Mouse (Mus musculus): ENCODE results near the gene Klhl5. TPM values are rescaled to one million over a fixed set of nuclear protein-coding genes. Genes with fewer than 3 reads are reported as not detected.

Gene Klhl5
- polyA plus RNA-seq, 1 experiment: 12.0 TPM

- Histone ChIP-seq H3K36me3 (ENCODE audit: control insufficient read depth, insufficient read depth, low read length, poor library complexity, severe bottlenecking) (no peaks in the 10 kb centered on the region), H3K4me1 (ENCODE audit: control insufficient read depth, insufficient read depth, low read length) (no peaks in the 10 kb centered on the region), H3K27me3 (ENCODE audit: control insufficient read depth, insufficient read depth, low read length, poor library complexity, severe bottlenecking) (no peaks in the 10 kb centered on the region), H3K27ac (ENCODE audit: insufficient read depth, low read length) (no peak overlapping the region), H3K9me3 (replicated peaks; ENCODE audit: control insufficient read depth, insufficient read depth, low read length, poor library complexity, severe bottlenecking) (no peaks in the 10 kb centered on the region), H3K9ac (ENCODE audit: low read depth, poor library complexity, severe bottlenecking) (no peak overlapping the region), H3K4me3 (ENCODE audit: low read depth, low read length) (no peak overlapping the region)
- TF ChIP-seq EP300 (IDR thresholded peaks at IDR 0.05; ENCODE audit: insufficient read depth, low read depth, low read length): no peak
- TF ChIP-seq POLR2A (IDR thresholded peaks at IDR 0.05; ENCODE audit: insufficient read depth, low read length): no peak
- no peak for TF ChIP-seq CTCF (IDR thresholded peaks at IDR 0.05; ENCODE audit: low read depth, low read length)
Measured at GRCm38 (mm10) chr5:65163489-65164092, 56.3 kb downstream of the Klhl5 start.

GRCm38 (mm10) chr5:65170206-65170605, 62.9 kb downstream of the Klhl5 start:
- no peak for TF ChIP-seq POLR2A (IDR thresholded peaks at IDR 0.05; ENCODE audit: insufficient read depth, low read length)
- no peak for TF ChIP-seq CTCF (IDR thresholded peaks at IDR 0.05; ENCODE audit: low read depth, low read length)
- TF ChIP-seq EP300 (IDR thresholded peaks at IDR 0.05; ENCODE audit: insufficient read depth, low read depth, low read length): no peak
- Histone ChIP-seq H3K9ac (ENCODE audit: low read depth, poor library complexity, severe bottlenecking) (no peak overlapping the region), H3K36me3 (ENCODE audit: control insufficient read depth, insufficient read depth, low read length, poor library complexity, severe bottlenecking) (no peaks in the 10 kb centered on the region), H3K27ac (ENCODE audit: insufficient read depth, low read length) (no peak overlapping the region), H3K4me3 (ENCODE audit: low read depth, low read length) (no peak overlapping the region), H3K27me3 (ENCODE audit: control insufficient read depth, insufficient read depth, low read length, poor library complexity, severe bottlenecking) (no peaks in the 10 kb centered on the region), H3K4me1 (ENCODE audit: control insufficient read depth, insufficient read depth, low read length) (no peaks in the 10 kb centered on the region), H3K9me3 (replicated peaks; ENCODE audit: control insufficient read depth, insufficient read depth, low read length, poor library complexity, severe bottlenecking) (no peaks in the 10 kb centered on the region)

- no peaks in the 10 kb centered on the region for H3K27me3 ChIP-seq (ENCODE audit: control insufficient read depth, insufficient read depth, low read length, poor library complexity, severe bottlenecking)
- no peaks in the 10 kb centered on the region for H3K4me1 ChIP-seq (ENCODE audit: control insufficient read depth, insufficient read depth, low read length)
- H3K4me3 ChIP-seq (ENCODE audit: low read depth, low read length): peak overlapping the region; percentile 39
- H3K9me3 ChIP-seq (replicated peaks; ENCODE audit: control insufficient read depth, insufficient read depth, low read length, poor library complexity, severe bottlenecking): no peaks in the 10 kb centered on the region
- H3K9ac ChIP-seq (ENCODE audit: low read depth, poor library complexity, severe bottlenecking): peak overlapping the region; percentile 18; the same call in 1 of the 2 replicates
- TF ChIP-seq POLR2A (IDR thresholded peaks at IDR 0.05; ENCODE audit: insufficient read depth, low read length) (no peak), CTCF (IDR thresholded peaks at IDR 0.05; ENCODE audit: low read depth, low read length) (no peak), EP300 (IDR thresholded peaks at IDR 0.05; ENCODE audit: insufficient read depth, low read depth, low read length) (no peak)
- no peak overlapping the region for H3K27ac ChIP-seq (ENCODE audit: insufficient read depth, low read length)
- H3K36me3 ChIP-seq (ENCODE audit: control insufficient read depth, insufficient read depth, low read length, poor library complexity, severe bottlenecking): no peaks in the 10 kb centered on the region
Measured at GRCm38 (mm10) chr5:65175035-65175917, 67.9 kb downstream of the Klhl5 start.

- no peak for TF ChIP-seq EP300 (IDR thresholded peaks at IDR 0.05; ENCODE audit: insufficient read depth, low read depth, low read length)
- TF ChIP-seq POLR2A (IDR thresholded peaks at IDR 0.05; ENCODE audit: insufficient read depth, low read length): no peak
- TF ChIP-seq CTCF (IDR thresholded peaks at IDR 0.05; ENCODE audit: low read depth, low read length): no peak
- no peaks in the 10 kb centered on the region for H3K9me3 ChIP-seq (replicated peaks; ENCODE audit: control insufficient read depth, insufficient read depth, low read length, poor library complexity, severe bottlenecking)
- no peaks in the 10 kb centered on the region for H3K4me1 ChIP-seq (ENCODE audit: control insufficient read depth, insufficient read depth, low read length)
- no peaks in the 10 kb centered on the region for H3K36me3 ChIP-seq (ENCODE audit: control insufficient read depth, insufficient read depth, low read length, poor library complexity, severe bottlenecking)
- H3K4me3 ChIP-seq (ENCODE audit: low read depth, low read length): peak overlapping the region; percentile 39
- no peaks in the 10 kb centered on the region for H3K27me3 ChIP-seq (ENCODE audit: control insufficient read depth, insufficient read depth, low read length, poor library complexity, severe bottlenecking)
- H3K27ac ChIP-seq (ENCODE audit: insufficient read depth, low read length): no peak overlapping the region
- 0 out of 2 replicates have a peak overlapping the region, but pooled peaks have one; percentile 18 for H3K9ac ChIP-seq (ENCODE audit: low read depth, poor library complexity, severe bottlenecking)
Measured at GRCm38 (mm10) chr5:65175918-65176484, 68.7 kb downstream of the Klhl5 start.

GRCm38 (mm10) chr5:65177026-65177514, 69.7 kb downstream of the Klhl5 start:
- H3K9me3 ChIP-seq (replicated peaks; ENCODE audit: control insufficient read depth, insufficient read depth, low read length, poor library complexity, severe bottlenecking): no peaks in the 10 kb centered on the region
- H3K4me1 ChIP-seq (ENCODE audit: control insufficient read depth, insufficient read depth, low read length): no peaks in the 10 kb centered on the region
- no peak overlapping the region for H3K9ac ChIP-seq (ENCODE audit: low read depth, poor library complexity, severe bottlenecking)
- H3K4me3 ChIP-seq (ENCODE audit: low read depth, low read length): no peak overlapping the region
- TF ChIP-seq POLR2A (IDR thresholded peaks at IDR 0.05; ENCODE audit: insufficient read depth, low read length): no peak
- no peak for TF ChIP-seq CTCF (IDR thresholded peaks at IDR 0.05; ENCODE audit: low read depth, low read length)
- TF ChIP-seq EP300 (IDR thresholded peaks at IDR 0.05; ENCODE audit: insufficient read depth, low read depth, low read length): no peak
- H3K27me3 ChIP-seq (ENCODE audit: control insufficient read depth, insufficient read depth, low read length, poor library complexity, severe bottlenecking): no peaks in the 10 kb centered on the region
- H3K36me3 ChIP-seq (ENCODE audit: control insufficient read depth, insufficient read depth, low read length, poor library complexity, severe bottlenecking): no peaks in the 10 kb centered on the region
- H3K27ac ChIP-seq (ENCODE audit: insufficient read depth, low read length): no peak overlapping the region

Measured in ES-Bruce4 (cell line).